Mouse (Mus musculus): ENCODE measurements around the gene Pinlyp. TPM values are rescaled to one million over a fixed set of nuclear protein-coding genes. Genes with fewer than 3 reads are reported as not detected.
"Not testable (repeated sequence)": the region's sequence is repeated elsewhere in the genome, so short reads cannot be mapped to it uniquely, and the experiment has no call there.

Pinlyp gene
- polyA plus RNA-seq, 1 experiment: not detected

GRCm38 (mm10) chr7:24522805-24523204 lies 23.1 kb downstream of the Pinlyp start:
- Histone ChIP-seq H3K9me3 (ENCODE audit: control insufficient read depth, low read length) (no peaks in the 10 kb centered on the region), H3K36me3 (ENCODE audit: control insufficient read depth) (no peaks in the 10 kb centered on the region), H3K4me1 (ENCODE audit: control insufficient read depth) (0 out of 2 replicates have a peak, but pooled peaks cover 2% of the 10 kb centered on the region), H3K27me3 (ENCODE audit: control insufficient read depth) (peaks cover 2% of the 10 kb centered on the region; the same call in 1 of the 2 replicates), H3K4me3 (replicated peaks) (no peak overlapping the region)
- TF ChIP-seq GATA1 (IDR thresholded peaks at IDR 0.05; ENCODE audit: low read length): no peak
- no peak for TF ChIP-seq TAL1 (IDR thresholded peaks at IDR 0.05; ENCODE audit: low read length)

GRCm38 (mm10) chr7:24520054-24520453 lies 25.9 kb downstream of the Pinlyp start:
- H3K4me1 ChIP-seq (ENCODE audit: control insufficient read depth): not testable (repeated sequence)

GRCm38 (mm10) chr7:24519130-24519529 lies 26.8 kb downstream of the Pinlyp start:
- Histone ChIP-seq H3K36me3 (ENCODE audit: control insufficient read depth) (no peaks in the 10 kb centered on the region), H3K27me3 (ENCODE audit: control insufficient read depth) (peaks cover 2% of the 10 kb centered on the region; the same call in 1 of the 2 replicates), H3K4me3 (replicated peaks) (no peak overlapping the region), H3K9me3 (ENCODE audit: control insufficient read depth, low read length) (no peaks in the 10 kb centered on the region), H3K4me1 (ENCODE audit: control insufficient read depth) (no peaks in the 10 kb centered on the region)
- TF ChIP-seq GATA1 (IDR thresholded peaks at IDR 0.05; ENCODE audit: low read length) (no peak), TAL1 (IDR thresholded peaks at IDR 0.05; ENCODE audit: low read length) (no peak)

More at GRCm38 (mm10) chr7:24520054-24520453, 25.9 kb downstream of the Pinlyp start:
- not testable (repeated sequence) for H3K36me3 ChIP-seq (ENCODE audit: control insufficient read depth); H3K4me3 ChIP-seq (replicated peaks); H3K9me3 ChIP-seq (ENCODE audit: control insufficient read depth, low read length); H3K27me3 ChIP-seq (ENCODE audit: control insufficient read depth)

GRCm38 (mm10) chr7:24517654-24518053 lies 28.3 kb downstream of the Pinlyp start:
- Histone ChIP-seq H3K9me3 (ENCODE audit: control insufficient read depth, low read length) (no peaks in the 10 kb centered on the region), H3K36me3 (ENCODE audit: control insufficient read depth) (no peaks in the 10 kb centered on the region), H3K4me3 (replicated peaks) (no peak overlapping the region), H3K4me1 (ENCODE audit: control insufficient read depth) (no peaks in the 10 kb centered on the region), H3K27me3 (ENCODE audit: control insufficient read depth) (no peaks in the 10 kb centered on the region)
- TF ChIP-seq TAL1 (IDR thresholded peaks at IDR 0.05; ENCODE audit: low read length): no peak
- no peak for TF ChIP-seq GATA1 (IDR thresholded peaks at IDR 0.05; ENCODE audit: low read length)

GRCm38 (mm10) chr7:24517077-24517476 lies 28.8 kb downstream of the Pinlyp start:
- no peak for TF ChIP-seq TAL1 (IDR thresholded peaks at IDR 0.05; ENCODE audit: low read length)
- no peak for TF ChIP-seq GATA1 (IDR thresholded peaks at IDR 0.05; ENCODE audit: low read length)
- Histone ChIP-seq H3K4me3 (replicated peaks) (no peak overlapping the region), H3K27me3 (ENCODE audit: control insufficient read depth) (no peaks in the 10 kb centered on the region), H3K4me1 (ENCODE audit: control insufficient read depth) (no peaks in the 10 kb centered on the region), H3K36me3 (ENCODE audit: control insufficient read depth) (no peaks in the 10 kb centered on the region), H3K9me3 (ENCODE audit: control insufficient read depth, low read length) (no peaks in the 10 kb centered on the region)

- not testable (repeated sequence) for H3K36me3 ChIP-seq (ENCODE audit: control insufficient read depth); H3K9me3 ChIP-seq (ENCODE audit: control insufficient read depth, low read length); H3K4me1 ChIP-seq (ENCODE audit: control insufficient read depth); H3K4me3 ChIP-seq (replicated peaks); H3K27me3 ChIP-seq (ENCODE audit: control insufficient read depth)
These were observed 29.6 kb downstream of the Pinlyp start for GRCm38 (mm10) chr7:24516319-24516718.

GRCm38 (mm10) chr7:24512355-24512754 lies 33.6 kb downstream of the Pinlyp start, which contains the start of gene AC161166.1:
AC161166.1 (minus strand) TSS chr7:24512455.
- H3K4me1 ChIP-seq (ENCODE audit: control insufficient read depth): peaks cover 8% of the 10 kb centered on the region
- H3K36me3 ChIP-seq (ENCODE audit: control insufficient read depth): no peaks in the 10 kb centered on the region
- no peak within 1 kb of the TSS for H3K4me3 ChIP-seq (replicated peaks)
- TF ChIP-seq TAL1 (IDR thresholded peaks at IDR 0.05; ENCODE audit: low read length) (no peak), GATA1 (IDR thresholded peaks at IDR 0.05; ENCODE audit: low read length) (no peak)
- no peaks in the 10 kb centered on the region for H3K9me3 ChIP-seq (ENCODE audit: control insufficient read depth, low read length)
- H3K27me3 ChIP-seq (ENCODE audit: control insufficient read depth): no peaks in the 10 kb centered on the region; the same call in 1 of the 2 replicates

- TF ChIP-seq GATA1 (IDR thresholded peaks at IDR 0.05; ENCODE audit: low read length) (no peak), TAL1 (IDR thresholded peaks at IDR 0.05; ENCODE audit: low read length) (no peak)
These were observed 38.2 kb downstream of the Pinlyp start for GRCm38 (mm10) chr7:24507726-24508114.

GRCm38 (mm10) chr7:24506838-24507725 lies 38.8 kb downstream of the Pinlyp start, which contains the start of gene Zfp428:
Zfp428 (plus strand) TSS chr7:24507006.
- TF ChIP-seq TAL1 (IDR thresholded peaks at IDR 0.05; ENCODE audit: low read length) (no peak), GATA1 (IDR thresholded peaks at IDR 0.05; ENCODE audit: low read length) (no peak)
- peak within 1 kb of the TSS; percentile 82 for H3K4me3 ChIP-seq (replicated peaks)
- H3K36me3 ChIP-seq (ENCODE audit: control insufficient read depth): no peaks in the 10 kb centered on the region
- H3K9me3 ChIP-seq (ENCODE audit: control insufficient read depth, low read length): no peaks in the 10 kb centered on the region
- peaks cover 50% of the 10 kb centered on the region for H3K27me3 ChIP-seq (ENCODE audit: control insufficient read depth)
- H3K4me1 ChIP-seq (ENCODE audit: control insufficient read depth): peaks cover 20% of the 10 kb centered on the region

More at GRCm38 (mm10) chr7:24507726-24508114, 38.2 kb downstream of the Pinlyp start:
- H3K9me3 ChIP-seq (ENCODE audit: control insufficient read depth, low read length): no peaks in the 10 kb centered on the region
- no peaks in the 10 kb centered on the region for H3K36me3 ChIP-seq (ENCODE audit: control insufficient read depth)
- peak overlapping the region; percentile 82 for H3K4me3 ChIP-seq (replicated peaks)
- peaks cover 20% of the 10 kb centered on the region for H3K4me1 ChIP-seq (ENCODE audit: control insufficient read depth)
- peaks cover 44% of the 10 kb centered on the region for H3K27me3 ChIP-seq (ENCODE audit: control insufficient read depth)
